Mouse (Mus musculus): ENCODE measurements around the gene Slc4a1.

DNA sequence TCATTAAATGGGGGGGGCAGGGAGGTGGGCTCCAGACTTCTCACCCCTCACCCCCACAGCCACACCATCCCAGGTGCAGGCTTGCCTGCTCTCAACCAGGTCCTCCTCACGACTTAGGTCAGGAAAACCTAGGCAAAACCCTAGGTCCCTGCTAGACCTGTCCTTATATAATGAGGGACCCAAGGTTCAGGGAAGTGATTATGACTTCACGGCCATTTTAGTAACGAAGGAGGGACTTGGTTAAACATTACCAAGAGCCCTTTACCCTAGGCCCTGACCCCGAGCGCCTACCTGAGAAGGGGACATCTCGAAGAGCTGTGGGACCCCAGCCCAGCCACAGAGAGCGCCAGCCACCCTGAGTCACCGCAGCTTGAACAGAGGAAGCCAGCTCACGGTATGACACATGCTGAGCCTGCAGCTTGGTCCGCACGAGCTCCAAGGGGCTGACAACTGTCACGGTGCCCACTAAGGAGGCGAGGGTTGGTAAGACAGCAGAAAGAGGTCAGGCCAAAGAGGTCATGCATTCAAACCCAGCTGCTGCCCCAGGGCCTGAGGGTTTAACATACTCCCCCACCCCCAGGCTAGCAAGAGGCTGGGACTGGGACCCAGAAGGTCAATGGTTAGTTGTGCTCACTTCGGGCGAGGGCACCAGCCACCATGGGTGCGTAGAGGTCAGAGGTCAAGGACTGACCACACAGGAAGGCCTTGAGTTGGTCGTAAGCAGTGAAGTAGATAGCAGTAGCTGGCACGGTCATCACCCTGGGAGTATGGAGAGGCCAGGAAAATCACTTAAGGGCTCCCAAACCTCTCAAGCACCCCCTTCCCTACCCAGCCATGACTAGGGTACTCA is 38.4 kb upstream of the Slc4a1 start:
- TF ChIP-seq CTCF (IDR thresholded peaks at IDR 0.05; ENCODE audit: low read depth, low read length), result no peak
- no peak for TF ChIP-seq GATA1 (IDR thresholded peaks at IDR 0.05; ENCODE audit: borderline replicate concordance, low read length)
